Mouse (Mus musculus) layer of hippocampus, adult 8-10 months (tissue): ENCODE measurements at regions not wholly inside any gene's neighbourhood (a gene's known extent, or its start where the extent isn't known, plus 50 kb on each side); places are given as distances from the start of the nearest gene placed in this dataset.

Experiments
- DNase-seq, 2 experiments: peaks; one replicate each; pipeline ENCODE4 v3.0.0; 2022; ENCODE audit warnings: low spot score in 2 of 2

- DNase-seq = no peak
Observed at GRCm38 (mm10) chr17:48786501-48786900, 145.7 kb upstream of the Lrfn2 start.

- DNase-seq = peak in 1 of 2 experiments; percentile 26
Observed at GRCm38 (mm10) chr17:48789846-48790245, 142.3 kb upstream of the Lrfn2 start.

GRCm38 (mm10) chr17:48790526-48790925 lies 141.7 kb upstream of the Lrfn2 start:
- no peak for DNase-seq

- no peak for DNase-seq
Observed at GRCm38 (mm10) chr17:48792954-48793353, 139.2 kb upstream of the Lrfn2 start.

- no peak for DNase-seq
Observed at GRCm38 (mm10) chr17:48795773-48796172, 136.4 kb upstream of the Lrfn2 start.

GRCm38 (mm10) chr17:48798196-48798595 lies 134.0 kb upstream of the Lrfn2 start:
- no peak for DNase-seq

GRCm38 (mm10) chr17:48802673-48803072 lies 129.5 kb upstream of the Lrfn2 start:
- peak in 1 of 2 experiments; percentile 20 for DNase-seq

- DNase-seq = no peak
Observed at GRCm38 (mm10) chr17:48807905-48808304, 124.3 kb upstream of the Lrfn2 start.

- no peak for DNase-seq
Observed at GRCm38 (mm10) chr17:48814753-48815504, 117.2 kb upstream of the Lrfn2 start.

GRCm38 (mm10) chr17:48816588-48817324 lies 115.4 kb upstream of the Lrfn2 start:
- DNase-seq = no peak

- no peak for DNase-seq
Observed at GRCm38 (mm10) chr17:48817551-48817950, 114.6 kb upstream of the Lrfn2 start.

GRCm38 (mm10) chr17:48819703-48820102 lies 112.5 kb upstream of the Lrfn2 start:
- no peak for DNase-seq

GRCm38 (mm10) chr17:48822101-48822876 lies 109.9 kb upstream of the Lrfn2 start:
- no peak for DNase-seq

GRCm38 (mm10) chr17:48823921-48824320 lies 108.3 kb upstream of the Lrfn2 start:
- DNase-seq = no peak

GRCm38 (mm10) chr17:48825212-48825913 lies 106.8 kb upstream of the Lrfn2 start:
- no peak for DNase-seq

- DNase-seq = no peak
Observed at GRCm38 (mm10) chr17:48838297-48838979, 93.7 kb upstream of the Lrfn2 start.

- DNase-seq = no peak
Observed at GRCm38 (mm10) chr17:48847890-48848289, 84.3 kb upstream of the Lrfn2 start.

GRCm38 (mm10) chr17:48850910-48851309 lies 81.3 kb upstream of the Lrfn2 start:
- no peak for DNase-seq

GRCm38 (mm10) chr17:48858891-48859290 lies 73.3 kb upstream of the Lrfn2 start:
- DNase-seq = no peak

GRCm38 (mm10) chr17:48870443-48870842 lies 61.7 kb upstream of the Lrfn2 start:
- no peak for DNase-seq

- DNase-seq = peak; percentile 9 to 13
Observed at GRCm38 (mm10) chr17:48877505-48877904, 54.7 kb upstream of the Lrfn2 start.
